ENCODE assay signal across 18 mouse cellular contexts in the genomic region with DNA sequence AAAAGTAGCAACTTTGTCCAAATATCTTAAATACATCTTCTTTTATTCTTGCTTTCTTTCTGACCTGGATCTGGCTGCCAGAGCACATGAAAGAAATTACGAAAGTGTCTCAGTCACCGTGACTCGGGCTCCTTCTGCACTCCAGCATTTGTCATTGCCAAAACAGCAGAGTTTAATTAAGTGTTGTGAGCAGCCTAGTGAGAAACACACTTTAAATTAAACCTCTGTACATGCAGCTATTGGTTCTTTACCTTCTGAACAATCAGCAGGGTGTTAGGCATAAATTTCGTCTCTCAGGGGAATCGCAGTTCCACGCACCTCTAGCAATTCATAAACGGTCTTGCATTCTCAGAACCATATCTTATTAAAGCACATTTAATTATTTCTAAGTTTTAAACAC.
A peak's percentile ranks its signal among the peaks of the same experiment; 100 is the strongest.
DNase-seq lines count a peak whose midpoint lies in the region; ATAC-seq lines count a peak whose summit lies in the region.
"Had no signal": no experiment of that assay in that cellular context is flagged by ENCODE, and none has a peak within 500 bp of the region (broad histone marks: within the 10 kb centered on the region; RNA-seq: fewer than 3 reads in every experiment).

No protein-coding gene starts in this region.

- 44% methylated on average over 7 of the region's 7 CpGs for WGBS in forebrain, embryonic 11.5 days
- 61% methylated on average over 7 of the region's 7 CpGs for whole genome bisulfite sequencing in forebrain, embryonic 10.5 days
- WGBS in forebrain, embryonic 15.5 days, result 17% methylated on average over 7 of the region's 7 CpGs
- WGBS in hindbrain, embryonic 16.5 days, result 22% methylated on average over 7 of the region's 7 CpGs

- H3K27ac ChIP-seq in forebrain, embryonic 11.5 days (ENCODE audit: low read depth, low read length), result no peak overlapping the region
- H3K27ac ChIP-seq in forebrain, embryonic 10.5 days, result no peak overlapping the region
- H3K27ac ChIP-seq in forebrain, embryonic 15.5 days (replicated peaks), result no peak overlapping the region
- H3K27ac ChIP-seq in hindbrain, embryonic 16.5 days (ENCODE audit: low read depth, low read length), result no peak overlapping the region
- H3K27ac ChIP-seq: embryonic facial prominence, embryonic 15.5 days; layer of hippocampus, adult 2 months; liver, embryonic 14.5 days had no signal

- H3K4me1 ChIP-seq in forebrain, embryonic 11.5 days (replicated peaks; ENCODE audit: control insufficient read depth, insufficient read depth, low read length), result no peaks in the 10 kb centered on the region
- H3K4me1 ChIP-seq in forebrain, embryonic 10.5 days, result peaks cover 4% of the 10 kb centered on the region; the same call in 1 of the 2 replicates
- H3K4me1 ChIP-seq in forebrain, embryonic 15.5 days, result peaks cover 4% of the 10 kb centered on the region
- H3K4me1 ChIP-seq in hindbrain, embryonic 16.5 days (ENCODE audit: control insufficient read depth, insufficient read depth, low read depth, low read length), result no peaks in the 10 kb centered on the region
- H3K4me1 ChIP-seq: embryonic facial prominence, embryonic 15.5 days had no signal

- ATAC-seq in forebrain, embryonic 11.5 days (replicated peaks; ENCODE audit: low FRiP score), result peak; percentile 58
- ATAC-seq in forebrain, embryonic 15.5 days (replicated peaks), result no peak
- 0 out of 2 replicates have a peak, but pooled peaks have one; percentile 52 for ATAC-seq in hindbrain, embryonic 16.5 days
- ATAC-seq in monocyte, adult 5-6 weeks (replicated peaks; ENCODE audit: insufficient number of reproducible peaks, low FRiP score, low TSS enrichment, poor library complexity, severe bottlenecking), result no peak
- ATAC-seq: intestine, embryonic 16.5 days had no signal

- no peak overlapping the region for H3K4me3 ChIP-seq in forebrain, embryonic 11.5 days (ENCODE audit: low read depth, low read length)
- no peak overlapping the region for H3K4me3 ChIP-seq in forebrain, embryonic 10.5 days
- no peak overlapping the region for H3K4me3 ChIP-seq in forebrain, embryonic 15.5 days
- H3K4me3 ChIP-seq in hindbrain, embryonic 16.5 days (ENCODE audit: low read length), result no peak overlapping the region
- H3K4me3 ChIP-seq: embryonic facial prominence, embryonic 15.5 days; layer of hippocampus, adult 2 months had no signal

- no peak for DNase-seq in forebrain, embryonic 11.5 days (ENCODE audit: low spot score)
- DNase-seq in forebrain, embryonic 10.5 days (ENCODE audit: extremely low spot score, low spot score), result no peak
- peak; percentile 5 for DNase-seq in brain, adult 2 months (ENCODE audit: low read depth, low spot score)
- no peak for DNase-seq in yolk sac, embryonic 10.5 days (ENCODE audit: low spot score)
- no peak for DNase-seq in gastrocnemius, adult 18-20 months (ENCODE audit: low spot score)
- DNase-seq: adrenal gland, postnatal 10 days; cerebellum, adult 18-20 months; heart, postnatal 14 days; retina, postnatal 1 day; thymus, adult 2 months had no signal

- H3K27me3 ChIP-seq in forebrain, embryonic 11.5 days (ENCODE audit: control insufficient read depth, insufficient read depth, low read length), result no peaks in the 10 kb centered on the region
- H3K27me3 ChIP-seq in forebrain, embryonic 10.5 days (ENCODE audit: poor library complexity, severe bottlenecking), result no peaks in the 10 kb centered on the region
- no peaks in the 10 kb centered on the region for H3K27me3 ChIP-seq in forebrain, embryonic 15.5 days
- H3K27me3 ChIP-seq in hindbrain, embryonic 16.5 days (replicated peaks; ENCODE audit: control insufficient read depth, insufficient read depth, low read length), result no peaks in the 10 kb centered on the region
- H3K27me3 ChIP-seq: embryonic facial prominence, embryonic 15.5 days had no signal

- no peaks in the 10 kb centered on the region for H3K36me3 ChIP-seq in forebrain, embryonic 11.5 days (ENCODE audit: control insufficient read depth, insufficient read depth, low read length)
- no peaks in the 10 kb centered on the region for H3K36me3 ChIP-seq in forebrain, embryonic 10.5 days (replicated peaks)
- no peaks in the 10 kb centered on the region for H3K36me3 ChIP-seq in forebrain, embryonic 15.5 days
- H3K36me3 ChIP-seq in hindbrain, embryonic 16.5 days (ENCODE audit: control insufficient read depth, insufficient read depth, low read length), result no peaks in the 10 kb centered on the region
- H3K36me3 ChIP-seq: embryonic facial prominence, embryonic 15.5 days had no signal

- no peak overlapping the region for H3K4me2 ChIP-seq in forebrain, embryonic 11.5 days (ENCODE audit: low read depth, low read length, severe bottlenecking)
- H3K4me2 ChIP-seq in forebrain, embryonic 15.5 days (replicated peaks), result peak overlapping the region; percentile 25
- peak overlapping the region; percentile 42 for H3K4me2 ChIP-seq in hindbrain, embryonic 16.5 days (ENCODE audit: low read length)
- H3K4me2 ChIP-seq: embryonic facial prominence, embryonic 15.5 days; heart, embryonic 11.5 days had no signal

- no peaks in the 10 kb centered on the region for H3K9me3 ChIP-seq in forebrain, embryonic 11.5 days (ENCODE audit: control insufficient read depth, low read length)
- no peaks in the 10 kb centered on the region for H3K9me3 ChIP-seq in forebrain, embryonic 10.5 days
- no peaks in the 10 kb centered on the region for H3K9me3 ChIP-seq in forebrain, embryonic 15.5 days
- no peaks in the 10 kb centered on the region for H3K9me3 ChIP-seq in hindbrain, embryonic 16.5 days (ENCODE audit: control insufficient read depth, low read length)
- H3K9me3 ChIP-seq: embryonic facial prominence, embryonic 15.5 days had no signal

- H3K9ac ChIP-seq in forebrain, embryonic 11.5 days (ENCODE audit: low read length), result no peak overlapping the region
- H3K9ac ChIP-seq in forebrain, embryonic 15.5 days (replicated peaks), result no peak overlapping the region
- H3K9ac ChIP-seq in hindbrain, embryonic 16.5 days (ENCODE audit: low read depth, low read length), result no peak overlapping the region
- H3K9ac ChIP-seq: embryonic facial prominence, embryonic 15.5 days; liver, embryonic 14.5 days had no signal

Comparison
In these comparisons a context has a peak if more than half of its experiments do, and no peak if none do; other contexts are left out.
1. ATAC-seq: peak in forebrain, embryonic 11.5 days (single experiment) and hindbrain, embryonic 16.5 days (single experiment); none in forebrain, embryonic 15.5 days (single experiment) and monocyte, adult 5-6 weeks (single experiment).